Mouse (Mus musculus): ENCODE results near the gene Acaca. TPM values are rescaled to one million over a fixed set of nuclear protein-coding genes. Genes with fewer than 3 reads are reported as not detected.

The Acaca gene
- total and polyA plus RNA-seq, 2 experiments from 2014 or later = 18.2 to 102 TPM

DNA sequence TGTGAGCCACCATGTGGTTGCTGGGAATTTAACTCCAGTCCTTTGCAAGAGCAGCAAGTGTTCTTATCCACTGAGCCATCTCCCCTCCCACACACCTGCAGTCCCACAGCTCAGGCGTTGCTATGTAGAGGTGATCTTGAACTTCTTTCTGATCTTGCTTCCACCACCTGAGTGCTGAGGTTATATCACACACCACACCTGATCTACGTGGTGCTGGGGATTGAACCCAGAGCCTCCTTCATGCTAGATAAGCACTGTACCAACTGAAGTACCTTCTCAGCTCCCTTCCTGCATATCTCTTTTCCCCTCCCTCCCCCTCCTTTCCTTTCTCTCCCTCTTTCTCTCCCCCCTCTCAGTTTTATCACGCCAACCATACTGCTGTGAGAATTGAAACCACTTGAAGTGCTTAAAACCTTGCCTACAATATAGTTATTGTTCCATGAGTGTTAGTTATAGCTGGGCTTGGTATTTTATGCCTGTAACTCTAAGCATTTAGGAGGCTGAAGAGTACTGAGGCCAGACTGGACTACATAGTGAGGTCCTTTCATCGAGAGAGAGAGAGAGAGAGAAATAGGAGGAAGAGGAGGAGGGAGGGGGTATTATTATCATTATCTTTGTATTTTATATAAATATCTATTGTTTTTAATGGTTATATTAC lies 128.7 kb downstream of the Acaca start:
- no peak overlapping the region for H3K27ac ChIP-seq
- no peak overlapping the region for H3K4me2 ChIP-seq (ENCODE audit: low read depth, low read length)
- WGBS = 91% methylated on average over 4 of the region's 4 CpGs
- H3K9ac ChIP-seq (replicated peaks; ENCODE audit: low read length) = no peak overlapping the region
- H3K36me3 ChIP-seq (ENCODE audit: insufficient read depth, low read length) = peaks cover 16% of the 10 kb centered on the region
- no peaks in the 10 kb centered on the region for H3K9me3 ChIP-seq (ENCODE audit: low read length)
- H3K4me1 ChIP-seq (ENCODE audit: insufficient read depth, low read length) = no peaks in the 10 kb centered on the region
- no peaks in the 10 kb centered on the region for H3K27me3 ChIP-seq (ENCODE audit: insufficient read depth, low read length)
- no peak for TF ChIP-seq CTCF (IDR thresholded peaks at IDR 0.05; ENCODE audit: low read depth)
- no peak overlapping the region for H3K4me3 ChIP-seq (ENCODE audit: low read length)
- ATAC-seq = no peak
- no peak for DNase-seq (ENCODE audit: low spot score)

DNA sequence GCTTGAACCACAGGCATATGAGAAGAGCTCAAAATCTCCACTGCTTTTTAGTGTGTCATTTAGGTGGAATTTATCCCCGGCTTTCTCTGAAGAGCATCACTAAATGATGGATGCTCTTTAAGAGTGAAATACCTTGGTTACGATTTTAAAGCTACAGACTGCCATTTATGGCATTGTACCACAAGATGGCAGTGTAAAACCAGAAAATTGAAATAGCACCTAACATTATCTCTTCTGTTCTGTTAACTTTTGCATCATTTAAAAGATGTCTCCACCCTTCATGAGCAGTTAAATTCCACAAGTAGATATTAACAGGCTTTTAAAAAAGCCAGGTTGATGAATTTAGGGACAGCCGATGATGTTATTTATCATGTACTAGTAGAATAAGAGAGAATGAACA lies 135.0 kb downstream of the Acaca start:
- DNase-seq (ENCODE audit: low spot score) (peak; percentile 71), ATAC-seq (no peak)
- Histone ChIP-seq H3K27ac (no peak overlapping the region), H3K4me2 (ENCODE audit: low read depth, low read length) (no peak overlapping the region), H3K9me3 (ENCODE audit: low read length) (no peaks in the 10 kb centered on the region), H3K27me3 (ENCODE audit: insufficient read depth, low read length) (no peaks in the 10 kb centered on the region), H3K9ac (replicated peaks; ENCODE audit: low read length) (no peak overlapping the region), H3K4me1 (ENCODE audit: insufficient read depth, low read length) (no peaks in the 10 kb centered on the region), H3K4me3 (ENCODE audit: low read length) (no peak overlapping the region), H3K36me3 (ENCODE audit: insufficient read depth, low read length) (peaks cover 31% of the 10 kb centered on the region)
- 54% methylated on average over 3 of the region's 3 CpGs for WGBS
- TF ChIP-seq CTCF (IDR thresholded peaks at IDR 0.05; ENCODE audit: low read depth) = peak; percentile 74

DNA sequence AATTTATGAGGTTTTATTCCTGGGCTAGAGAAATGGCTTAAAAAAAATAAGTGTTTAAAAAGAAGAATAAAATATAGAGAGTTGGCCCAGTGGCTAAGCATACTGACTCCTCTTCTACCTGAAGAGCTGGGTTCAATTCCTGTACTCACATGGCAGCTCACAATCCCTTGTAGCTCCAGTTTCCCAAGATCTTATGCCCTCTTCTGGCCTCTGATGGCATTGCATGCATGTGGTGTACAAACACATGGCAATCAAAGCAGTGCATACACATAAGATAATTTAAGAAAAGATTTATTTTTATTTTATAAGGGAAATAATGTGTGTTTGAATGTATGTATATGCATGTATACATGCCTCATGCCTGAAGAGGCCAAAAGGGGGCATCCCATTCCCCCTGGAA lies 138.6 kb downstream of the Acaca start:
- H3K4me2 ChIP-seq (ENCODE audit: low read depth, low read length) = no peak overlapping the region
- H3K4me1 ChIP-seq (ENCODE audit: insufficient read depth, low read length) = no peaks in the 10 kb centered on the region
- no peak for DNase-seq (ENCODE audit: low spot score)
- no peaks in the 10 kb centered on the region for H3K27me3 ChIP-seq (ENCODE audit: insufficient read depth, low read length)
- no peak overlapping the region for H3K9ac ChIP-seq (replicated peaks; ENCODE audit: low read length)
- H3K36me3 ChIP-seq (ENCODE audit: insufficient read depth, low read length) = peaks cover 15% of the 10 kb centered on the region
- peak; percentile 47 for TF ChIP-seq CTCF (IDR thresholded peaks at IDR 0.05; ENCODE audit: low read depth)
- no peaks in the 10 kb centered on the region for H3K9me3 ChIP-seq (ENCODE audit: low read length)
- H3K4me3 ChIP-seq (ENCODE audit: low read length) = no peak overlapping the region
- H3K27ac ChIP-seq = no peak overlapping the region
- ATAC-seq = no peak

DNA sequence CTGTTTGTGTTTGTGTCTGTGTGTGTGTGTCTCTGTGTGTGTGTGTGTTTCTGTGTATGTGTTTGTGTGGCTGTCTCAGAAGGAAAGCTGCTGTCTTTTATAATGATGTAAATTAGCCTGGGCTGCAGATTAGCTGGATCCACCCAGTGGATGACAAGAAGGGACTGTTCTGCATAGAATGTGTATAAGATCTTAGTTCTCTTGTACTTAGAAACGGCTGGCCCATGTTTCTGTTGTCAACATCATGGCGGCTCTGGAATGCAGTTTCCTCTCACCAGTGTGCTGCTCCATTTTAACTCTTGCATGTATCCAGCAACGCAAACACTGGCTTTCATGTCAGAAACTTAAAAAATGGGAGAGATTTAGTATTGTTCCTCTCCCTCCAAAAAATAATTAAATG lies 141.0 kb downstream of the Acaca start:
- H3K4me3 ChIP-seq (ENCODE audit: low read length) = no peak overlapping the region
- H3K27me3 ChIP-seq (ENCODE audit: insufficient read depth, low read length) = no peaks in the 10 kb centered on the region
- ATAC-seq (no peak), DNase-seq (ENCODE audit: low spot score) (no peak)
- no peak overlapping the region for H3K9ac ChIP-seq (replicated peaks; ENCODE audit: low read length)
- WGBS = 44% methylated on average over 3 of the region's 3 CpGs
- H3K27ac ChIP-seq = no peak overlapping the region
- peaks cover 12% of the 10 kb centered on the region for H3K36me3 ChIP-seq (ENCODE audit: insufficient read depth, low read length)
- no peak for TF ChIP-seq CTCF (IDR thresholded peaks at IDR 0.05; ENCODE audit: low read depth)
- H3K4me2 ChIP-seq (ENCODE audit: low read depth, low read length) = no peak overlapping the region
- H3K9me3 ChIP-seq (ENCODE audit: low read length) = no peaks in the 10 kb centered on the region
- no peaks in the 10 kb centered on the region for H3K4me1 ChIP-seq (ENCODE audit: insufficient read depth, low read length)

DNA sequence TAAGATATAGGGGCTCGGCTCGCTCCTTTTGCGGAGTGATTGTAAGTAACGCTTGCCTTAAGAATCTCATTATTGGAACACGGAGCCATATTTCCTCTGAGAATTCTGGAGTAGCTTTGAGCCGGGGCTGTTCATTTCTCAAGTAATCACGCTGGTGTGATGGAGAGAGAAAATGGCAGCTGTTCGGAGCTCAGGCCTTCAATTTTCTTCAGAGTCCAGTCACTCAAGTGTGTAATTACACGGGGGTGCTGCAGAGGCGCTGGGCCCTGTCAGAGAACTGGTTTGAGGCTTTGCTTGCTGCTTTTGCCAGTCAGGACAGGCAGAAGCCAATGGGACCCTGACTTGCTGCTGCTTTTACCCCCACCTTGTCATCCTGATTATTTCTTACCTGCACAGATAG lies 142.5 kb downstream of the Acaca start:
- Histone ChIP-seq H3K27ac (peak overlapping the region; percentile 26), H3K4me3 (ENCODE audit: low read length) (no peak overlapping the region), H3K9me3 (ENCODE audit: low read length) (no peaks in the 10 kb centered on the region), H3K4me1 (ENCODE audit: insufficient read depth, low read length) (no peaks in the 10 kb centered on the region), H3K27me3 (ENCODE audit: insufficient read depth, low read length) (no peaks in the 10 kb centered on the region), H3K9ac (replicated peaks; ENCODE audit: low read length) (no peak overlapping the region), H3K4me2 (ENCODE audit: low read depth, low read length) (no peak overlapping the region), H3K36me3 (ENCODE audit: insufficient read depth, low read length) (0 out of 2 replicates have a peak, but pooled peaks cover 4% of the 10 kb centered on the region)
- TF ChIP-seq CTCF (IDR thresholded peaks at IDR 0.05; ENCODE audit: low read depth) = no peak; the same call in 1 of the 2 replicates
- DNase-seq (ENCODE audit: low spot score) (peak; percentile 56), ATAC-seq (no peak)
- WGBS = 40% methylated on average over 10 of the region's 10 CpGs

DNA sequence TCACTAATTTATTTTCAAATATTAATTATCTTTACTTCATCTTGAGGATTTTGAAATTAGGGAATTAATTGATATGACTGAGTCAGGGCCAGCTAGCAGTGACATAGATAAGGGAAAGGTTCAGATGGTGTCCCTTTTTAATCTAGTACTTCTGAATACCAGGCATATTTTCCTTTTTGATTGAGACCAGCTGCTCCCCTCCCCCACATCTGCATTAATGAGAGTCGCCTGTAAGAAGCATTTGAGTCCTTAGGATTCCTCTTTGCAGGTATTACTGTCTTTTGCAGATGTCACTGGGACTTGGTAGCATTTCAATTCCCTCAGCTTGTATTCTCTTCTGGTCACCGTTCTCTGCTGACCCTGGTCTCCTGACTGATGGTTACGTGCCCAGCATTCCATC lies 143.1 kb downstream of the Acaca start:
- 73% methylated on average over 3 of the region's 3 CpGs for whole genome bisulfite sequencing
- H3K27me3 ChIP-seq (ENCODE audit: insufficient read depth, low read length) = no peaks in the 10 kb centered on the region
- no peaks in the 10 kb centered on the region for H3K4me1 ChIP-seq (ENCODE audit: insufficient read depth, low read length)
- no peak overlapping the region for H3K9ac ChIP-seq (replicated peaks; ENCODE audit: low read length)
- H3K36me3 ChIP-seq (ENCODE audit: insufficient read depth, low read length) = 0 out of 2 replicates have a peak, but pooled peaks cover 4% of the 10 kb centered on the region
- no peaks in the 10 kb centered on the region for H3K9me3 ChIP-seq (ENCODE audit: low read length)
- H3K4me2 ChIP-seq (ENCODE audit: low read depth, low read length) = no peak overlapping the region
- ATAC-seq (no peak), DNase-seq (ENCODE audit: low spot score) (no peak)
- TF ChIP-seq CTCF (IDR thresholded peaks at IDR 0.05; ENCODE audit: low read depth) = no peak
- H3K4me3 ChIP-seq (ENCODE audit: low read length) = no peak overlapping the region
- H3K27ac ChIP-seq = no peak overlapping the region

DNA sequence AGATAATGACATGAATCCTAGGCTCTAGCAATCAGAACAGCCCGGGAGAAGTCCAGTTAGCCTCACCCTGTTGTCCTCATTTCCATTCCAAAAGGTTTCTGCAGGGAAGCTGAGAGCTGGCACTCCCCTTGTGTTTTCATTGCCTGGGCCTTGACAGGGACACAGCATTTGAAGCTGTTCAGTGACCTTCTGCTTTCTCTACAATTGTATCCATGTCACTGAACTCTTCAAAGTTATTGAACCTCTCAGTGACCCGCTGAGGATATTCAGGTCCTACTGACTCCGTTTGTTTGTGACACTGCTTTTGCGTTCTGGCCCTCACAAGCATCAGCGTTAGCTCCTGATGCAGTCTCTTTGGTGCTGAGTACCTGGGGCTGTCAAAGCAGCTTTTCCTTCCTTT lies 147.5 kb downstream of the Acaca start:
- 20% methylated on average over 5 of the region's 5 CpGs for WGBS
- H3K4me3 ChIP-seq (ENCODE audit: low read length) = no peak overlapping the region
- no peaks in the 10 kb centered on the region for H3K4me1 ChIP-seq (ENCODE audit: insufficient read depth, low read length)
- ATAC-seq = no peak
- H3K9ac ChIP-seq (replicated peaks; ENCODE audit: low read length) = no peak overlapping the region
- H3K36me3 ChIP-seq (ENCODE audit: insufficient read depth, low read length) = peaks cover 17% of the 10 kb centered on the region; the same call in 1 of the 2 replicates
- TF ChIP-seq CTCF (IDR thresholded peaks at IDR 0.05; ENCODE audit: low read depth) = no peak
- no peak for DNase-seq (ENCODE audit: low spot score)
- no peaks in the 10 kb centered on the region for H3K27me3 ChIP-seq (ENCODE audit: insufficient read depth, low read length)
- H3K4me2 ChIP-seq (ENCODE audit: low read depth, low read length) = no peak overlapping the region
- no peak overlapping the region for H3K27ac ChIP-seq
- H3K9me3 ChIP-seq (ENCODE audit: low read length) = no peaks in the 10 kb centered on the region
